Mouse (Mus musculus): ENCODE data around the gene Ccl25.

The Ccl25 gene

DNA sequence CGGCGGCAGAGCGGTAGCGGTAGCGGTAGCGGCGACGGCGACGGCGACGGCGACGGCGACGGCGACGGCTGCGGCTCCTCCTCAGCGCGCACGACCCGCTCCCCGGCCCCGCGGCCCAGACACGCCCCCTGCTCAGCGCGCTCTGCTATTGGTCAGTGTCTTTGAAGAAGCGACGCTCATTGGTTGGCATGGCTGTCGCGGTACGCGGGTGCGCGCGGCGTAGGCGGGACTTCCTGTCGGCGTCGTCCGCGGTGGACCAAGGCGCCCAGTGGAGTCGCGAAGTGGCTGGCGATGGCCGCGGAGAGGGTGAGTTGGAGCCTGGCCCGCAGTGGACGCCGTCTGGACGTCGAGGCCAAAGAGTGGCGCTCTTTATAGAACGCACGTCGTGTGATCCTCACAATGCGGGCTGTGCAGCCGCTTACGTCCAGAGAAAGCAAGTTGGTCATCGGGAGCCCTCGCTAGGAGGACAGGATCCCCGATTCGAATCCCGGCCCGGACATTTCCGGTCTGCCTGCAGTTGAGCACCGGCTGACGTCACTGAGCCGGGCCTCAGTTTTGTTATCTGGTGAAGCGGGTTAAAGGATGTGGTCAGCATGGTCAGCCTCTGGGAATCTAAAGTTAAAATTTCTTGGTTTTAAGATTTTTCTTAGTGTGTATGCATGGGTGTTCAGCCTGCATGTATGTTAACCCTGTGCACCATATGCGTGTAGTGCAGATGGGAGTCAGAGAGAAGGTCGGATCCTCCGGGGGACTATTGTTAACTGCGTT, at the start of gene Ccl25, which contains the start of gene Elavl1:
TSS of gene Ccl25 (plus strand) at position 228 of the 768 bp plus-strand sequence.
TSS of gene Elavl1 (minus strand) at position 431 of the 768 bp plus-strand sequence.
- DNase-seq: peak; percentile 98

DNA sequence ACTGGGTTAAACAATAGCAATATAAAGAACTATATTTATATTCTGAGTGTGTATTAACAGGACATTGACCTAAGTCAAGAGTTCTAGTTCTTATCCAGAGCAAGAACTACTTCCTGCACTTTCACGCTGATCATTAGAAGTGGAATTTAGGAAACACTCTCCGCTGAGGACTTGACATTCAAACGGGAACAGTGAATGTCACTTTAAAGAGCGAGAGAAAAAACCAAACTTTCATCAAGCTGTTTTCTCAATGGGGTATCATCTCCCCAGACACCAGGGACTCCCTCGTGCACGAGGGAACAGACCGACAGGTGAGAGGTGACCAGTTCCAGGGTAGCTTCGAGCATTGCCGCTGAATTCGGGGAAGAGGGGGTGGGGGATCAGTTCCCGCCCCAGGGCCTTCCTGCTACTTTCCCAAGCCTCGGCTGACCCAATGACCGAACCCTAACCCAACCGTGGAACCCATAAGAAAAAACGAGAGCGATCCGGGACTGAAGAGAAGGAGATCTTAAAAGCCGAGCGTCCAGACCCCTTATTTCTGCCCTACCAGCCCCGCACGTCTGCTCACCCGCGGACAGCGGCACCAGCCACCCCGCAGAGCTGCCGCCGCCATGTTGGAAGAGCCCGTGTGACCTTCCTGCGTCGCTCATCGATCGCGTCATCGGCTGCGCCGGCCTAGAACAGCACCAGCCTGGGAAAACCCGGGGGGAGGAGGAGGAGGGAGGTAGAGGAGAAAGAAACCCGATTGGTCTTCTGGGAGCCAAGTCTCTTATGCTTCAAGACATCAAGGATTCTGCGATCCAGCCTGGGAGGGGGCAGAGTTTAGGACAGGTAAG, 49.5 kb upstream of the Ccl25 start, which contains the start of gene Timm44:
TSS of gene Timm44 (minus strand) at position 639 of the 836 bp plus-strand sequence.
- DNase-seq: peak; percentile 97

DNA sequence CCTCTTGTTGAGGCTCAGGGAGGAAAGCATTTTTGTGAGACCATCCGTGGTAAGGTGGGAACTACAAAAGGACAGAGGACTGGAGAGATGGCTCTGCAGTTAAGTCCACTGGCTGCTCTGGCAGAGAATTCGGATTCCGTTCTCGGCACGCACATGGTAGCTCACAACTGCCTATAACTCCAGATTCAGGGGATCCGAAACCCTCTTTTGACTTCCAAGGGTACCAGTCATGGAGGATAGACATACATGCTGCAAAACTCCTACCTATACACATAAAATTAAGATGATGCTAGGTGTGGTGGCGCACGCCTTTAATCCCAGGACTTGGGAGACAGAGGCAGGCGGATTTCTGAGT, 48.9 kb upstream of the Ccl25 start:
- DNase-seq: no peak

DNA sequence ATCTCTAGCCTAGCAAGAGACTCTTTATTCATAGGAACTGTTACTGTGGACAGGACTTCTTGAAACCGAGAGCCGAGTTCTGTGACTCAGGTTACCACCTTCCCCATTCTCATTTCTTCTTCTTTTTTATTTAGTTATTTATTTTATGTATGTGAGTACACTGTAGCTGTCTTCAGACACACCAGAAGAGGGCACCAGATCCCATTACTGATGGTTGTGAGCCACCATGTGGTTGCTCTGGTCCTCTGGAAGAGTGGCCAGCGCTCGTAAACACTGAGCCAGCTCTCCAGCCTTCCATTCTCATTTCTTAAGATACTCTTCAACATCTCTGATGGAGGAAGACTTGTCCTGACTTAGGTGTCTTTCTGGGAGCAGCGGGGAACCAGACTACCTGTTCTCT, 32.3 kb upstream of the Ccl25 start:
- DNase-seq: no peak

DNA sequence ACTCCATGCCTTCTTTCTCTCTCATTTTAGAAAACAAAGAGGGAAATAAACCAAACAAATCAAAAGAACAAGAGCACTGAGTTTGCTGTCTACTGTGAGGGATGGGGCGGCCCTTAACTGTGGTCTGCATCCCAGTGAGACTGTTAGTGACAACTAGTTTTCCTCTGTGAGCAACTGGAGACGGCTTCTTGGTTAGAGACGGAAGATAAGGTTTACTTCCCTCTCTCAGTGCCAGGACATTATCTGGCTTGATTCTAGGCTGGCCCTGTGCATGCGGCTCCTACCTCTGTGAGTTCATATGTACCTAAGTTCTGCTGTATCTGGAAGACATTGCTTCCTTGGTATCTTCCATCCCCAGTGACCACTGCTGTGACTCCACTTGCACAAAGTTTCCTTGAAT, 27.2 kb upstream of the Ccl25 start:
- no peak for DNase-seq

DNA sequence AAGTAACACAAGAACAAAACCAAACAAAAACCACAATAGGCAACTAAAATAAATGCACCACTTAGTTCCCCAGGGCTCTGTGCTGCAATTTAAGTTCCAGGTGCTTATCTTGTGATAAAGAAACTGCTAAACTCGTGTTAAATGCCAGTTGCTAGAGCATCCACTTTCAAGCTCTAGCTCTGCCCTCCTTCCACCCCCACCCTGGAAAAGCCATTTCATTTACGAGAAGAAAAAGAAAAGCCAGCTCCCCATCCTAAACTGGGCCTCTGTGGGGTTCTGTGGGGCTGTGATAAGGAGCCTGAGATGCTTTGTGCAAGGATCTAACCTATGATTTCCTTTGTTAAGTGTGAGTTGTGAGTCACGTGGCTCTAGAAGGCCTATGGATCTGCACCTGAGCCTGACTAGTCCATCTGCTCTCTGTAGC, 20.9 kb upstream of the Ccl25 start:
- no peak for DNase-seq

DNA sequence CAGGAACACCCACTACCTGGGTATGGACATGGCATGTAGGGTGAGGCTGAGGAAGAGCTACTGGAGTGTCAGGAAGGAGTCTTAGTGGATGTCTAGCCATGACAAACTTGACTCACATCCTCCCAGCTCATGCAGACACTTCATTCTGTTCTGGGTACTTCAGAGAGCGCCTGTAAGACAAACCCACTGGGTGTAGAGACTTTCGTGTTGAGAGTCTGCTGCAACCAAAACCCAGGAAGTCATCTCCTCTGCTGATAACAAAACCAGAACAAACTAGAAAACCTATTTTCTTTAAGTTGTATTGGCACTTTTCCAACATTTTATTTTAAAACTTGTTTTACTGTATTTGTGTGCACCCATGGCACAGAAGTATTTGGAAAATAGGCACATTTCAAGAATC, 19.2 kb upstream of the Ccl25 start:
- no peak for DNase-seq

DNA sequence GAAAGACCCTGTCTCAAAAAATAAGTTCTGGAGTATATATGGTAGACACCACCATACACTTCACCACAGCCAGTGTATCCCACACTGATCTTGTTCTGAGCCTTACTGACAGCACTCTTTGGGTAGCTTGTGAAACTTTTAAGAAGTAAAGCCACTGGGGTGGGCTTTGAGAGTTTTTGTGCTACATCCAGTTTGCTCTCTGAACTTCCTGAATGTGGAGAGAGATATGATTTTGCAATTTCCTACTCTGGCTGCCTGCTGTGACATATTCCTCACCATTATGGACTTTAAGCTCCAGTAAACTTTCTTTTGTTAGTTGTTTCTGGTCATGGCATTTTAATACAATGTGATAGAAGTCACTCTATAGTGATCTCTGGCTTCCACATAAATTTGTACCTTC, 12.9 kb upstream of the Ccl25 start:
- DNase-seq: no peak

DNA sequence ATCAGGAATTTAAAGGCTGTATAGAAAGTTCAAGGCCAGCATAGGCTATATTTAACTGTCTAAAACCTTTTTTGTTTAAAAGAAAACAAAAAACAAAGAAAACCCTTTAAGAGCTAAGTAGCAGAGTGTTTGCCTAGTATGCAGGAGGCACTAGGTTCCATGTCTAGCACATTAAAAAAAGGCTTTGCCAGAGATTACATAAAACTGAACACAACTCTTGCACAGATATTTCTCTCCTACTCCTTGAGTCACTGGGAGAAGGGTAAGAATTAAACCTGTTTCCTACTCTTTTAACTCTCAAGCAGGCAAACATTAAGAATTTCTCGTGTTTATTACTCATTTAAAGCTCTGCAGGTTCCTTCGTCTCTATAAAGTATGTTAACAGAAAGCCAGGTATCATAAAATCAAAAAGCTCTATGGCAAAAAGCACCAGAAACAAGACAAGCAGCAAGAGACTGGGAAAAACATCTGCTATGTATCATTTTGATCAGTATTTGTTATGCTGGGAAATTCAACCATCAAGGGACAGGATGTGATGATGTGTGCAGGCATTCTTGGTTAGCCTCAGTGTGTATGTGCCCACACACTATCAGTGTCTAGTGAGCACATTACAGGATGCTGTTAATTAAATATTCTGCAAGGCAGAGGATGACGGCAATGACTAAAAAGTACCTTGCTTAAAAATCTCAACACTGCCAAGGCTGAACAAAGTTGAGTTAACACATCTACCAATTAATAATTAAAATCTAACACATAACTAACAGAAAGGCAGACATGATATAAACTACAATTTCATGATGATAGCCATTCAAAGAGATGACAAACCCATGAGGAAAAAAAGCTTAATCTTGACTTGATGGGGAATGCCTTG, 11.5 kb upstream of the Ccl25 start:
- DNase-seq: peak; percentile 10

DNA sequence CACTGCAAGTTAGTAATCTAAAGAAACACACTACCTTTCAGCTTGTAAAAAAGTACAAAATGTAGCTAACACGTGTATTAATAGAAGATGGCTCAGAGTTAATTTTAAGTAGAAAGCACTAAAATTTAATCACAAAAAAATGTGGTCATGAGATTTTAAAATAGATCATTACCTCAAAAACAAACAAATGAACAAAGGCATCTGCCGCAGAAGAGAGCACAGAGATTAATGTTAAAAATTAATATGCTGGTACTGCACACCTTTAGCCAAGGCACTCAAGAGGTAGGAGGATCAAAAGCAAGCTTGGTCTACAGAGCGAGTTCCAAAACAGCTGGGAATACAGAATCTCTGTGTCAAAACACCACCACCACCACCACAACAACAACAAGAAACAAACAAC, 10.2 kb upstream of the Ccl25 start:
- DNase-seq: no peak

DNA sequence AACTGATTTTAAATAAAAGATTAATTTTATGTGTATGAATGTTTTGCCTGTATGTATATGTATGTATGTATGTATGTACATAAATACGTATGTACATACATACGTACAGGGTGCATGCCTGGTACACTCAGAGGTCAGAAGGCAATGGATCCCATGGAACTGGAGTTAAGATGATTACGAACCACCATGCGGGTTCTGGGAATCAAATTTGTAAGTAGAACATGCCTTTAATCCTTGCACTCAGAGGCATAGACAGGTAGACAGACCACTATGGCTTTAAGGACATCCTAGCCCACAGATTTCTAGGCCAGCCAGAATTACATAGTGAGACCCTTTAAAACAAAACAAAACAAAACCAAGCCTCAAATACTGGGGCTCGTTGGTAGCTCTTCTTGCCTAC, 6.9 kb upstream of the Ccl25 start:
- DNase-seq: no peak

DNA sequence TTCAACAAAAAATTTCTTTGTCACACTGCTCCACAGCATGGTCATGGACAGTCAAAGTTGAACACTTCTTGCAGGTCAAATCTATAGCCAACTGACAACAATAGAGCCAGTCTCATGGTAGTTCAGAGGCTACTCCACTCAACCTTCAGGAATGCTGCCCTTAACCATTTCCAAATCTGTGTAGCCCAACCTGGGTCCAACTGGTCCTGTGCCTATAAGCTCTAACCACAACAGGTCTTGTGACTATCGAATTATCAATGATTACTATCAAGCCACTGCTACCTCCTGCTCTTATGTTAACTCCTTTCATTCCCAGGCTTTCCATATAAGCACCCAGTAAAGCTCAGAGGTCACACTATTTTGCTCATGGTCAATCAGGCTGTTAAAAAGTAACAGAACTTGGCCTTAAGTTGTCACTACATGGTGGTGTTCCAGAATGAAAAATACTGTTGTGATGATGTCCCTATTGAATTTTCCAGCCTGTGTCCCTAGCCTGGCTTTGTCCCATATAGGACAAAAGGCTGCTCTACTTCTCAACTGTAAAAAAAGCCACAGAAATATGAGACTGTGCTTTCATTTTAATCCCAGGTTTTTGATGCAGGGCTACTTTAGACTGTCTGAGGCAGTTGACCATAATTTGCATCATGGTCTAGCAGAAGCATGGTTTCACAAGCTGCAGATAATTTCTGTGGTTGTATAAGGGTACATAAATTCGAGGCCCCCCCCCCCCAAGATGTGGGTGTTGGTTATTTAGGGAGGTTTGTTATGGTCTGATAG, 6.0 kb upstream of the Ccl25 start:
- DNase-seq: peak; percentile 30

DNA sequence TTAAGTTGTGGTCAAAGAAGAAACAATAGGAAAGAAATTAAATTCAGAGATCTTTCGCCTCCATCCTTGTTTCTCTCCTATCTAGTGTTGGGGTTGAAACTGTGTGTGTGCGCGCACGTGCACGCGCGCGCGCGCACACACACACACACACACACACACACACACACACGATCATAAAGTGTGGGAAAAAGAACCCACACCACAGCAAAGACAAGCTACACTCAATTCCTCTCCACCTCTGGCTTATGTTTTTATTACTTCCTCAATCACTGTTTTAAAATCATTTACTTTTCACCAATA, 5.5 kb upstream of the Ccl25 start:
- DNase-seq: no peak

DNA sequence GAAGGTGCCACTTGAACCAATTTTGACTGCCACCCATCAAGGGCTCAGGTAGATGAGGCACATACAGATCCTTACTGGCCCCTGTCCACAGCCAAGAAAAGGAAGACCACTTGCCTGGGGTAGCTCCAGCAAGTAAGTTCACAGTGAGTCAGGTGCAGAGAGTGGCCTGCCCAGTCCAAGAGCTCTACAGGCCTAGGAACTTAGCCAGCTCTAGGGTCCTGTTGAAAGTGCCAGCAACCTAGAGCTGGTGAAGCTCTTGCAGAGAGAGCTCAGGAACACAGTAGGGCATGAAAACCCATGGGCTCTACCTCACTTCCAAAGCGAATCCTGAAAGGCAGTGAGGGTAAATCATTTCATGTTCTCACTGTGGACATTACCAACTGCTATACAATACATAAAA, 4.6 kb upstream of the Ccl25 start:
- DNase-seq: no peak

DNA sequence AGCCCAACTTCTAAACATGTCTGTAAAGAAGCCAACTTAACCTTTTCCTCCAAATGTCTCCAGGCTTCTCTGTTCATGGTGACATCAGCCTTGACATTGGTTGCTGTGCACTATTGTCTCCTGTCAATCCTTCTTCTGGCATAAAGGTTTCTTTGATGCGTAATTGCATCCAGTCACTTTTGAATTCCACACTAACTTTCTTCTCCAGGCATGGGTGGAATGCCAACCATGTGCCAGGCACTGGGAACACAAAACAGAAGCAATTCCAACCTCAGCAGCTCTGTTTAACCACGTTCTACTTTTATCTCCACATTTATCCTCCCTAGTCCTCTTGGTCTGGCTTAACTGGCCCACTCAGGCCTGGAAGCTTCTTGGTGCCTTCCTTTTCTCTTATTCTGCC, 4.0 kb upstream of the Ccl25 start:
- no peak for DNase-seq

DNA sequence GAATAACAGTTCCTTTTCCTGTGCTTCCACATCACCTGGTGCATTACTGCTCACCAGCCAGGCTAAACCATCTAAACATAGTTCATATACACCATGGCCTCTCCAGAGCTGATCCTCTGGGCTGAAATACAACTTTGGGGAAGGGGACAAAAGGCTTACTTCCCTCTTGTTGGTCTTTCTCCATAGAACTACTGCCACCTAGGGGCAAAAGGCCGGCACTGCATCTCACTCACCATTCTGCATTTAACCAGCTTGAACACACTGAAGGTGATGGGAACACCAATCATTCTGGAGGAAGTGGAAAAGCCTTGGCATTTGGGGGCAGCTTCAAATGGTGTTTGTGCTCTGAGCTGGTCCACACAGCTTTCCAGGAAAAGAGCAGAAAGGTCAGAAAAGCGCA, 2.5 kb upstream of the Ccl25 start:
- peak; percentile 88 for DNase-seq

DNA sequence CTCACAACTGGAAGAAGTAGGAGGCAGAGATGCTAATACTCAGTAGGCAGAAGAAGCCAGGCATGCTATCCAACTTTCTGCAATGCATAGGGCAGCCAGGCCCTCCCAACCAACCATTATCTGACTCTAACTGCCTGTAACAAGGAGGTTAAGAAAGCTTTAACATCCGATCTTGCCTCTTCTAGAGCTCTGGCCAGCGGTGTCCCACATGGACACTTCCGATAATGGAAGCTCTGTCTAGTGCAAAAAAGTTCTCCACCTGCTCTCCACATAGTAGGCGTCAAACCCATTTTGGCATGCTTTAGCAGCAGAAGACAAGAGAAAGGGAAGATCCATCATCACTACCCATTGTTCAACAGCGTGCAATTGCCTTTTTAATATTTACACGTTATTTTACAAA, 1.1 kb upstream of the Ccl25 start:
- no peak for DNase-seq

DNA sequence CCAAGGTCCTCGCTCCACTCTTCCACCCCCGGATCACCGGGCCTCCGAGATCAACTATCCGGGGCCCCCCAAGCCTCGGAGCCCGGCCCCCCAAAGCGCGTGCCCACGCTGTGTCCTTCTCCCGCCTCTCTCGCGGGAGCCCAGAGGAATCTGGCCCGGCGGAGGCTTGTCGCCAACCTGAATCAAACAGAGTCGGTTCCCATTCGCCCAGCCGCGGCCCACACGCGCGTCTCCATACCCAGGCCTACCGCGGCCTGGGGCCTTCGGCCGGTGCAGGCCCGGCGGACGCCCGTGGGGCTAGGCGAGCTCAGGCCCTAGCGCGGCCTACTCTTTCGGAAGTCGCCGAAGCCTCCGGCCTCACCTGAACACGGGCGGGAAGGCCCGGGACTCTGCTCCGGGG, 485 bp upstream of the Ccl25 start:
- no peak for DNase-seq

DNA sequence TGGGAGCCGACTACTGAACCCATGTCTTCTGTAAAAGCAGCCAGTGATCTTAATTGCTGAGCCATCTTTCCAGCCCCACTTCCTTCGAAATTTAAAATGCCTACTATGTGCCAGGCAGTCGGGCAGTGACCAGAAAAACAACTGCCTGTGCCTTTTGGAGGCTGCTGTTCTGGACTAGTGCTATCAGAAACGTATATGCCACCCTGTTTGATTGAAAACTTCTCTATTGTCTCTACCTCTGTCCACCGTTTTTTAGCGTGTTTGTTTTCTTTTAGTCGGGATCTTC, 684 bp downstream of the Ccl25 start:
- no peak for DNase-seq

DNA sequence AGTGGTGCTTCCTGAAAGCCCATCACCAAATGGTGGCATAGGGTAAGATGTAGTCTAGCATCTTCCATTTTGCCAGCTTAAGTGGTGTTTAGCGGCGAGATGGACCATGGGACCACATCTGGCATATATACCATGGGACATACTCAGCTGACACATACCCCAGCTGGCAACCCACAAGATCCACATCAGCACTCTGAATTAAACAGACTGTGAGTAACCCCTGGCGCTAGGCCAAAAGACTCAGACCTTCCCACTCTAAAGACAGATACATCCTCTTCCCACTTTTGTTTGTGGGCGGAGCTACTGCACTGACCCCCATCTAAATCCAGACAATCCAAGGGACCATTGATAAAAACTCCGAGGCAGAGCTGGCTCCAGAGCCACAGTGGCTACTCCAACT, 4.0 kb downstream of the Ccl25 start:
- DNase-seq: no peak

DNA sequence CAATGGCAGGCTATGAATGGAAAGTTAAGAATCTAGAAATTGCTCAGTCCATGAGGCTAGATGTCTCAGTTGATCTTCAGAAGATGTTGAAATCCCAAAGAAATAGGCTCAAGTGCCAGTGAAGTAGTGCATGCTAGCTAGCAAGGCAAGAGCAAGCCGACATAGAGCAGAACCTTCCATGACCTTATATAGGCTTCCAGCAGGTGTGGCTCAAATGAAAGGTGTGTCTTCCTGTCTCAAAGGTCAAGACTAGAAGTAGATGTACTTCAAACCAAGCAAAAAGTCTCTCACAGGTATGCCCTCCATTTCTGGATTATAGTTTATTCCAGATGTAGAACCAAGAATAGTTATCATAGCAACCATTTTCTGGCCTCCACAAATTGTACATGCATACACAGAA, 9.0 kb downstream of the Ccl25 start:
- DNase-seq: no peak

DNA sequence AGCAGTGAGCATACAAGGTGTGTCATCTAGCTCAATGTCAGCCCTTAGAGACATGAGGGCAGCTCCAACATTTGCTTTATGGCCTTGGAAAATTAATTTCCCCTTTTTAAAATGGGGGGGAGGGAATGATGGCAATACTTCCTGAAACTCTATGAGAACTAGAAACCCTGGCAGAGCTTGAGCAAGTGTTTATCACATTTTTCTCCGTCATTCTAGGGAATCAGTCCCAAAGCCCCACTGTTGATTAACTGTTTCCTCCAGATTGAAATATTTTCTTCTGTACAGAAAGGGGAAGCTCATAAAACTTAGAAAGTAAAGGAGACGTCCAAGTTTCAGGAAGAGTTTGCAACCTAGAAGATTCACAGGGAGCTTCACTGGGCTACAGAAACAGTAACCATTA, 10.7 kb downstream of the Ccl25 start:
- no peak for DNase-seq

DNA sequence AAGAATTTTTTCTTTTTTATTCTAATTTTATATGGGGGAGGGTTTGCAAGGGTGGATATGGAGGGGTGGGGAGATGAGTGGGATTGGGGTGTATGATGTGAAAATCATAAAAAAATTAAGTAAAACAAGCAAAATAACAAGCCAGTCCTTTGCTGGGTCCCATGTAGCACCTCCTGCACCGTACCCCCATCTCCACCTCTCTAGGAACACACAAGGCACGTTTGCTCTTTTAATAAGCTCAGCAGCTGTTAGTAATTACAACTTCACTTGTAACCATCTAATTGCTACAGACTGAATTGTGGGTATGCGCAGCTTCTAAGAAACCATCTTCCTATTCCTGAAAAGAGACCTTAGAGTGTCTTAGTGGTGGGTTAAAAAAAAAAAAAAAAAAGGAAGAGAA, 15.2 kb downstream of the Ccl25 start:
- DNase-seq: no peak
